Mouse (Mus musculus) activated CD4-positive, CD25-positive, alpha-beta regulatory T cell (primary cell): ENCODE measurements around the gene A030005K14Rik. TPM values are rescaled to one million over a fixed set of nuclear protein-coding genes. Genes with fewer than 3 reads are reported as not detected.

Experiments used
- polyA plus RNA-seq, 2 experiments: library from polyadenylated mRNA; unstranded; fragments of 100-300 nt; shearing (Covaris generic); gene quantifications; one replicate each; pipeline ENCODE4 v1.2.1; 2017

The A030005K14Rik gene
- polyA plus RNA-seq: not detected

GRCm38 (mm10) chr1:83059278-83059677 is at the start of gene A030005K14Rik:
Gene A030005K14Rik, minus strand, starts transcription at chr1:83059378.

GRCm38 (mm10) chr1:83060643-83061042 is 1.5 kb upstream of the A030005K14Rik start, which contains the start of gene Krtap28-13:
Gene Krtap28-13, plus strand, starts transcription at chr1:83060930.

GRCm38 (mm10) chr1:83044882-83045427 is 14.2 kb downstream of the A030005K14Rik start, which contains the start of gene Gm47969:
Gene Gm47969, plus strand, starts transcription at chr1:83044932.

GRCm38 (mm10) chr1:83042380-83042779 is 16.8 kb downstream of the A030005K14Rik start, which contains the start of gene Krtap28-10:
Gene Krtap28-10, minus strand, starts transcription at chr1:83042480.

GRCm38 (mm10) chr1:83038109-83038672 is 21.0 kb downstream of the A030005K14Rik start, which contains the start of gene Slc19a3:
Gene Slc19a3, minus strand, starts transcription at chr1:83038448.

Other genes with a start within 250 kb of the A030005K14Rik start
- 100 to 1,000 TPM; 180 to 282 TPM for gene Agfg1, start 219.9 kb downstream of the A030005K14Rik start, polyA plus RNA-seq
- gene A030005L19Rik, start 146.1 kb downstream of the A030005K14Rik start, polyA plus RNA-seq: 1 to 10 TPM in 1 of 2 experiments, under 1 TPM in 1; 0.66 to 1.1 TPM
- gene A030014E15Rik, start 134.5 kb downstream of the A030005K14Rik start, polyA plus RNA-seq: not detected
- not detected for gene Gm6217, start 128.0 kb downstream of the A030005K14Rik start, polyA plus RNA-seq
- gene A030003K21Rik, start 116.0 kb downstream of the A030005K14Rik start, polyA plus RNA-seq: under 1 TPM in 1 of 2 experiments, not detected in 1; 0.21 TPM
- gene Gm7544, start 103.4 kb downstream of the A030005K14Rik start, polyA plus RNA-seq: under 1 TPM in 1 of 2 experiments, not detected in 1; 0.21 TPM
- gene Gm47955, start 99.1 kb downstream of the A030005K14Rik start, polyA plus RNA-seq: not detected
- gene Gm47959, start 58.8 kb downstream of the A030005K14Rik start, polyA plus RNA-seq: under 1 TPM in 1 of 2 experiments, not detected in 1; 0.25 TPM
- not detected for gene Slc19a3, start 20.9 kb downstream of the A030005K14Rik start, polyA plus RNA-seq
- under 1 TPM in 1 of 2 experiments, not detected in 1; 0.25 TPM for gene Krtap28-10, start 16.9 kb downstream of the A030005K14Rik start, polyA plus RNA-seq
- gene Gm47969, start 14.4 kb downstream of the A030005K14Rik start, polyA plus RNA-seq: not detected
- not detected for gene Krtap28-13, start 1.6 kb upstream of the A030005K14Rik start, polyA plus RNA-seq
- gene Ccl20, start 57.4 kb upstream of the A030005K14Rik start, polyA plus RNA-seq: 1 to 10 TPM in 1 of 2 experiments, not detected in 1; 1.8 TPM
- not detected for gene Daw1, start 100.4 kb upstream of the A030005K14Rik start, polyA plus RNA-seq